Mouse (Mus musculus): ENCODE data around the gene Krt17.
"Not testable (repeated sequence)": the region's sequence is repeated elsewhere in the genome, so short reads cannot be mapped to it uniquely, and the experiment has no call there.

Krt17 gene

DNA sequence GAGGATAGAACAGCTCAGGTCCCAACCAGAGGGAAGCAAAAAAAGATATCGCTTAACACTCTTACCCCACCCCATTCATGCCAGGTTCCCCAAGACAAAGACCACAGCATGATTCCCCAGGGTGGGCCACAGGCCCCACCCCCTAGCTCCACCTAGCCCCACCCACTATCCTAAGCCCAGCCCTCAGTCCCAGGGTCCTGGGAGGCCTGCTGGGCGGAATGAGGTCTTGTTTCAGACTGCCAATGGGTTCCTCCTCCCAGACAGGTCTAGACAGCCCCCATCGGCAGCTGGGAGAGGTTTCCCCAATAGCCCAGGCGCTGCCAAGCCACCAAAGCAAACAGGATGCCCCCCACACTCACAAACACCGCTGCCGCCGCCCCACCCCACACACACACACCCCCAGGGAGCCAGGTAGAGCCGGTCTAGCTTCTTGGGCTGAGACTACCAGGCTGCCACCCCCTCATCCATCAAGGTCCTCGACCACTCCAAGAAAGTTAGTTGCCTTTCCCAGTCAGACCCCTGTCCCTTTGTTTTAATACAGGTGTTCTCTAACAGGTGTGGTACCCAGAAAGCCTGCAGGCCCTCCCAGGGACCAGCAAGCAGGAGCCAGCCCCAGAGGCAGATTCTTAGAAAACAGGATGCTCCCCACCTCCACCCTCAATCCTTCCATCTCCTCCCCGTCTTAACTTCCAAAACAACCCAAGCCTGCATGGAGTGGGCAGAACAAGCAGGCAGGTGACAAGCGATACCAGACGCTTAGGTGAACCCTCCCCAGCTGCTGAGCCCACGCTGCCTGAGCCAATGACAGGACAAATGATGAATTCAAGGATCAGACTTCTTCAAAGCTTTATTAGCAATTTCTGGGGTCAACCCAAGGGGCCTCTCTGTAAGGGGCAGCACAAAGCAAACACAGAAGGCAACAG, 1.5 kb upstream of the Krt17 start:
- DNase-seq (ENCODE audit: low spot score in 2 of 2): no peak

DNA sequence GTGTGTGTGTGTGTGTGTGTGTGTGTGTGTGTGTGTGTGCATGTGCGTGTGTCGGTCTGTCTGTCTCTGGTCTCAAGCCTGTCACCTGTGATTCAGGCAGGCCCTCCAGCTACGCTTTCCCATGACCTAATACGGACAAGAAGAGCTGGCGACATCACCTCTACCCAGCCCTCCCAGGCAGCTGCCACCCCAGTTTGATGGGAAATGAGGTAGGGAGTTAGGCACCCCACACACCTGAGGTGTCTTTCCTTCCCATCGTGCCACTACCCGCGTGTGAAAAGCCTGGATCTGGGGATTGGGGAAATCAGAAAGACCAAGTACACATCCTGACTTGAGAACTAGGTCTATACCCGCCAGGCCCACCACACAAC, 391 bp upstream of the Krt17 start:
- DNase-seq (ENCODE audit: low spot score in 2 of 2): no peak

DNA sequence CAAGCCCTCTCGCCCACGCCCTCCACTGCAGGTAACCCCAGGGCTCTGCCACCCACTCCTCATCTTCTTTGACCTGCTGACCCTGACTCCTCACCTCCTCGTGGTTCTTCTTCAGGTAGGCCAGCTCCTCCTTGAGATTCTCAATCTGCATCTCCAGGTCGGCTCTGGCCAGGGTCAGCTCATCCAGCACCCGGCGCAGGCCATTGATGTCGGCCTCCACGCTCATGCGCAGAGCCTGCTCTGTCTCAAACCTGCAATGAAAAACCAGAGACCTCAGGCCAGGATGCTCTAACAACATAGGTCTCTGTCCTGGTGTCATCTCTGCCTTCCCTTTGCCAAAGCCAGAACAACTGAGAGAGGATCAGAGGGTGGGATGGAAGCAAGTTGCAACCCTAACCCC, 1.8 kb downstream of the Krt17 start:
- no peak for DNase-seq (ENCODE audit: low spot score in 2 of 2)

DNA sequence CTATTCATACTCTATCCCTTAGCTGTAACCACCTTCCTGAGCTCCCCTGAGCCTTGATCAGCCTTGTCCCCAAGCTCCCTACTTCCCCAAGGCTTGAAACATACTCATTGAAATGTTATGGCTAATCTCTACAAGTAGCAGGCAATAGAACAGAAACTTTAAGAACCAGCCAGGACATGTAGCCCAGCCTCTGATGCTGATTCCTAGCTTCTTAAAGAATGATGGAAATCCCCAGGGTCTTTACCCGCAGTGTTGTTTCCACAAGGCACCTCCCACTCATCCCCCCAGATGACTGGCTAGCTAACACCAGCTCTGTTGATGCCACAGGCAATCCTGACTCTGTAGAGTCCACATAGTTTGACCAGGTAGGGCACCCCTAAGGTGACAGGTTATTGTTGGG, 2.9 kb downstream of the Krt17 start:
- no peak for DNase-seq (ENCODE audit: low spot score in 2 of 2)

GRCm38 (mm10) chr11:100255514-100255913, 5.3 kb downstream of the Krt17 start:
- no peak for DNase-seq (ENCODE audit: low spot score in 2 of 2)

DNA sequence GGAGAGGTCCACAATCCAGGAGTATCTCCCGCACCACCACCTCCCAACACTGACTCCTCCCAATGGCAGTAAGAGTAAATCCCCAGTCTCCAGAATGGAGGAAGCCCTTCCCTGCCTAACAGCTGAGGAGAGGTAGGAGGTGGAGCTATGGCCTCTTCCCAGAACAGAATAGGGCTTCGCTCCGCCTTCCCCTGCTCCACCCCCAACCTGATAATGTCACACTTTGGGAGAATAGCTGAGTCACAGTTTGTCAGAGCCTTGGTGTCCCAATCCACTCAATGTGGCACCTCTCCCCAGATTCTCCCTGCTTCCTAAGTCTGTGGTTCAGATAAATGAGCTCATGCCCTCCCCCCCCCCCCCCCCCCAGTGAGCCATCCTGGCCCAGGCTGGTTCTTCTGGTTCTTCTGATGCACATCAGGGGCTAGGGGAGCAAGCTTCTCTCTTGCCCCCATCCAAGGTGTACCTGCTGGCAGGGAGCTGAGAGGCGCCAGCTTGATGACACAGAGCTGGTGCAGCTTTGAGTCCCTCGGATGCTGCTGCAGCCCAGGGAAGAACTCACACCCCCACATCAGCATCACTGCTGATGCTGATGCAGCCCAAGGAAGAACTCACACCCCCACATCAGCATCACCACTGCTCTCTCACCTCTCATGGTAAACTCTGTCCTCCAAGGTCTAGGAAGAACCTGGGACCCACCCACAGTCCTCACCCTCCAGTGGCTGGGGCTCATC, 6.3 kb downstream of the Krt17 start:
- DNase-seq (ENCODE audit: low spot score in 2 of 2): no peak

DNA sequence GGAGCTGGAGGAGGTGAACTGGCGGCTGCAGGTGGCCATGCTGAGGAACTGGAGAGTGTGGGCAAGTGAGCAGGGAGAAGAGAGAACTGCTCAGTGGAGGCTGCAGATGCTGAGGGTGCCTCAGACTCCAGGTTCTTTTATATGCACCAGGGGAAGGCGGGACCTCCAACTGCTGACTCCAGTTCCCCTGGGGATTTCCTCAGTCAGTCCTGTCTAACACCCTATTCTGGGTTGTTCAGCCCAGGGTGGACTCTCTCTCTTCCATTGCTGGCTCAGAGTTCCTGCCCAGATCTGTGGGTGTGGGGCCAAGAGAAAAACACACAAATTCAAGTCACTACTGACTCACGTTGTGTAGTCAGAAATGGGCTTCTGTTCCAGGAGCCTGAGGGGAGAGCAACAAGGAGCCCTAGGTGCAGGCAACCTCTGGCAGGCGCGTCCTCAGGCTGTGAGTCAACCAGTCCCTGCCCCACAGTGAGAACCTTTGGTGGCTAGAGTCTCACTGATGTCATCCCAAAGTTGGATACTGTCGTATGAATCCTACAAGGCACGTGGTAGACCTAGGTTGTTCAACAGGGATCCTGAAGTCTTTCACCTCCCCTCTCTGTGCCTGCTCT, 11.9 kb downstream of the Krt17 start, which contains the start of gene Krt16:
Gene Krt16 (minus strand): TSS at position 51 of the 614 bp plus-strand sequence.
- DNase-seq (ENCODE audit: low spot score in 2 of 2): no peak

- not testable (repeated sequence) for DNase-seq (ENCODE audit: low spot score in 2 of 2)
Measured at GRCm38 (mm10) chr11:100246471-100246870, 14.4 kb downstream of the Krt17 start.

GRCm38 (mm10) chr11:100240272-100240671, 20.6 kb downstream of the Krt17 start:
- not testable (repeated sequence) for DNase-seq (ENCODE audit: low spot score in 2 of 2)

DNA sequence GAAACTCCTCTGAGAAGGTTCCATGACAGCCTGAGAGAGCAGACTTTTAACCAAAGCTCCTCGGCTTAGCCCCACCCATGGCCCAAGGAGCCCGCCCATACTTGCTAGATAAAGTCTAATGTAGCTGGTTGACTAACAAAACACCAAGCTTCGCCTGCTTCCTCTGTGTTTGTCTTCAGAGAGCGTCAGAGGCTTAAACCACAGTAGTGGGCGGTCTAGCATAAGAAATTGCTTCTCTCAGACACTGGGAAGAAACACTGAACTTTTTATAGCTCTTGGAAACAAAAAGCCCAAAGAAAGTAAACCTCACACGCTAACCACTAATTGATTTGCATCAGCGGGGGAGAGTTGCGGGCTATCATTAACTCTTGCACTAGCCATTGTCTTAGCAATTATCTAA, 39.1 kb downstream of the Krt17 start:
- DNase-seq (ENCODE audit: low spot score in 2 of 2): no peak

DNA sequence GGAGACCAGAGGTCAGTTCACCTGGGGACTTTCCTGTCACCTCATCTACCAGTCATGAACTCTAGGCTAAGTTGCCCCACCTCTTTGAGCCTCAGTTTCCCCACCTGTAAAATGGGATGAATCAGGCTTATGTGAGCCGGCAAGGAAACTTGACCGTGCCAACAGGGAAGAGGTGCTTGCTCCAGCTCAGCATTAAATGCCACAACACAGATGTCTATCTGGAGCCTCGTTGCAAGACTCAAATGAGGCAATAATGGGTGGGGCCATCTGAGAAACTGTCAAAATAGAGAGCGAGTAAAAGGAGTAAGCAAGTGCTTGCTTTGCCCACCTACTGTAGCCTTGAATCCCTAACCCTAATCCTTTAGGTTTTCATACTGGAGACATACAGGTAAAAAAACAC, 41.5 kb downstream of the Krt17 start:
- no peak for DNase-seq (ENCODE audit: low spot score in 2 of 2)

GRCm38 (mm10) chr11:100208542-100208941, 52.3 kb downstream of the Krt17 start:
- DNase-seq (ENCODE audit: low spot score in 2 of 2): no peak

GRCm38 (mm10) chr11:100207498-100207897, 53.3 kb downstream of the Krt17 start, which contains the start of gene Krt14:
Gene Krt14 (minus strand): TSS chr11:100207548.
- no peak for DNase-seq (ENCODE audit: low spot score in 2 of 2)

Data from urinary bladder, postnatal 36 days (tissue).